Mouse (Mus musculus): ENCODE measurements around the gene Sox10.

Gene Sox10

GRCm38 (mm10) chr15:79165140-79165539 lies at the start of gene Sox10:
Sox10 (minus strand) TSS chr15:79165240.
- DNase-seq = no peak

- peak; percentile 14 for DNase-seq
Measured at GRCm38 (mm10) chr15:79213591-79213990, 48.6 kb upstream of the Sox10 start.

- DNase-seq = no peak
Measured at GRCm38 (mm10) chr15:79212750-79213446, 47.9 kb upstream of the Sox10 start.

GRCm38 (mm10) chr15:79210357-79210756 lies 45.3 kb upstream of the Sox10 start:
- no peak for DNase-seq

GRCm38 (mm10) chr15:79208758-79209439 lies 43.9 kb upstream of the Sox10 start:
- peak; percentile 41 for DNase-seq

GRCm38 (mm10) chr15:79208211-79208610 lies 43.2 kb upstream of the Sox10 start:
- DNase-seq = no peak

GRCm38 (mm10) chr15:79202575-79202974 lies 37.5 kb upstream of the Sox10 start:
- no peak for DNase-seq

- no peak for DNase-seq
Measured at GRCm38 (mm10) chr15:79201491-79202150, 36.6 kb upstream of the Sox10 start.

- no peak for DNase-seq
Measured at GRCm38 (mm10) chr15:79199390-79199976, 34.4 kb upstream of the Sox10 start.

- DNase-seq = no peak
Measured at GRCm38 (mm10) chr15:79195492-79195891, 30.5 kb upstream of the Sox10 start.

- no peak for DNase-seq
Measured at GRCm38 (mm10) chr15:79194946-79195345, 29.9 kb upstream of the Sox10 start.

- no peak for DNase-seq
Measured at GRCm38 (mm10) chr15:79194048-79194447, 29.0 kb upstream of the Sox10 start.

GRCm38 (mm10) chr15:79192885-79193845 lies 28.1 kb upstream of the Sox10 start:
- peak; percentile 67 for DNase-seq

- DNase-seq = no peak
Measured at GRCm38 (mm10) chr15:79192450-79192849, 27.4 kb upstream of the Sox10 start.

- DNase-seq = no peak
Measured at GRCm38 (mm10) chr15:79191426-79191825, 26.4 kb upstream of the Sox10 start.

- no peak for DNase-seq
Measured at GRCm38 (mm10) chr15:79187819-79188218, 22.8 kb upstream of the Sox10 start.

GRCm38 (mm10) chr15:79185213-79185612 lies 20.2 kb upstream of the Sox10 start:
- peak; percentile 29 for DNase-seq

- no peak for DNase-seq
Measured at GRCm38 (mm10) chr15:79176905-79177304, 11.9 kb upstream of the Sox10 start.

GRCm38 (mm10) chr15:79166712-79167111 lies 1.7 kb upstream of the Sox10 start:
- DNase-seq = no peak

- no peak for DNase-seq
Measured at GRCm38 (mm10) chr15:79164251-79164650, 789 bp downstream of the Sox10 start.

GRCm38 (mm10) chr15:79162822-79163221 lies 2.2 kb downstream of the Sox10 start:
- DNase-seq = no peak

GRCm38 (mm10) chr15:79162301-79162700 lies 2.7 kb downstream of the Sox10 start:
- no peak for DNase-seq
